Mouse (Mus musculus): ENCODE results near the gene Pitpnc1.

DNA sequence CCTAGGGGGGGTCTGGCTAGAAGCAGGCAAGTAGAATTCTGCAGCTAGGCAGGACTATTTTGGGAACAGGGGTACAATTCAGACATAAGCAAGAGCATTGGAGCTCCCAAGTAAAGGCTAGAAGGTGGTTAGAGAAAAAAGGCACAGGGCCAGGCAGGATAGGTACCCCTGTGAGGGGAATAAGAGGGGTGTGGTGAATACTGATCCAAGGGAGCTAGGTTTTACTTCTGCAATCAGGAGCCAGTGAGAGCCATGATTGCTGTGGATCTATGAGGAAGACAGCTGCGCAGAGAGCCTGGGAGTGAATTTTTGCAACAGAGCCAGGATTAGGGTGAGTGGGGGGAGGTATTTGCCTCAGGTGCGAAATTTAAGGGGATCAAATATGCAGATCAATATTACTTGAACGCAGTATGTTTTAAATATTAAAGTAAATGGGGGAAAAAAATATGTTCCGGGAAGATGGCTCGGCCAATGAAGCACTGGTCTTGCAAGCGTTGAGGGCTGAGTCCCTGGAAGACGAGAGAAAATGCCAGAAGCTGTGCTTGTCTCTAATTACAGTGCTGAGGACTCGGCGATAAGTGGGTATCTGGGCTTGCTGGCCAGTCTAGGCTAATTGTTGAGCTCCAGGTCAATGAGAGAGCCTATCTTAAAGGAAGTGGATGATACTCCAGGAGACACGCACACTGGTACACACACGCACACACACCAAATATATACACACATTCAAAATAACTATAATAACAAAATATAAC is 55.3 kb downstream of the Pitpnc1 start:
- TF ChIP-seq POLR2A (IDR thresholded peaks at IDR 0.05; ENCODE audit: control insufficient read depth, extremely low read depth, insufficient read depth, low read length, poor library complexity) (no peak), CTCF (IDR thresholded peaks at IDR 0.05; ENCODE audit: borderline replicate concordance, control insufficient read depth, extremely low read depth, insufficient read depth, low read length, poor library complexity) (no peak)

Measured in thymus, adult 2 months (tissue).